Mouse (Mus musculus) forebrain, embryonic 11.5 days (tissue): ENCODE measurements around the gene Uhrf2. TPM values are rescaled to one million over a fixed set of nuclear protein-coding genes. Genes with fewer than 3 reads are reported as not detected.

Source experiments
- ATAC-seq: fragments of 200-750 bp; cut with Nextera tagmentation; replicated peaks from 2 replicates; pipeline ENCODE4 v1.8.0; 2017; ENCODE audit warnings: moderate TSS enrichment; ENCODE audit not compliant: low FRiP score
- DNase-seq: peaks from one replicate; pipeline ENCODE4 v3.0.0-alpha.2; 2017; ENCODE audit warnings: low spot score
- H3K27ac ChIP-seq: fragments of 300-500 bp; sonication (generic); 2 replicates; pipeline ENCODE4 v1.5.1; 2014; ENCODE audit warnings: low read depth, low read length
- H3K27me3 ChIP-seq: fragments of 300-500 bp; sonication (generic); 2 replicates; pipeline ENCODE4 v1.6.1; 2014; ENCODE audit warnings: mild to moderate bottlenecking, low read length, mixed read lengths; ENCODE audit not compliant: control insufficient read depth, insufficient read depth
- H3K36me3 ChIP-seq: fragments of 300-500 bp; sonication (generic); 2 replicates; pipeline ENCODE4 v1.6.1; 2014; ENCODE audit warnings: mild to moderate bottlenecking, low read length, moderate library complexity, mixed read lengths; ENCODE audit not compliant: control insufficient read depth, insufficient read depth
- H3K4me1 ChIP-seq: fragments of 300-500 bp; sonication (generic); replicated peaks from 2 replicates; pipeline ENCODE4 v1.6.1; 2014; ENCODE audit warnings: low read length, mixed read lengths; ENCODE audit not compliant: control insufficient read depth, insufficient read depth
- H3K4me2 ChIP-seq: fragments of 300-500 bp; sonication (generic); 2 replicates; pipeline ENCODE4 v1.6.1; 2014; ENCODE audit warnings: low read depth, mild to moderate bottlenecking, low read length, moderate library complexity, mixed read lengths; ENCODE audit not compliant: severe bottlenecking
- H3K4me3 ChIP-seq: fragments of 300-500 bp; sonication (generic); 2 replicates; pipeline ENCODE4 v1.5.1; 2014; ENCODE audit warnings: low read depth, low read length
- H3K9ac ChIP-seq: fragments of 300-500 bp; sonication (generic); 2 replicates; pipeline ENCODE4 v1.6.1; 2014; ENCODE audit warnings: low read length
- H3K9me3 ChIP-seq: fragments of 300-500 bp; sonication (generic); 2 replicates; pipeline ENCODE4 v1.6.1; 2016; ENCODE audit warnings: low read length, mixed read lengths; ENCODE audit not compliant: control insufficient read depth
- WGBS: fragments of 180-500 bp; shearing (Covaris S2); extraction: QIAGEN DNeasy Blood & Tissue Kit; methylation state at CpG from one replicate; pipeline ENCODE4 v1.1.7; 2014; 5-methylcytosine and 5-hydroxymethylcytosine counted together
- polyA plus RNA-seq: library from polyadenylated mRNA; unstranded; fragments of >200 nt; fragmentation: Nextera tagmentation; extraction: Ambion mirVana; gene quantifications from 2 replicates; pipeline ENCODE4 v1.2.1, GENCODE M21; 2014

Gene Uhrf2
- polyA plus RNA-seq, 1 experiment from 2014 or later, result 92.3 TPM

- no peak for ATAC-seq
Measured at GRCm38 (mm10) chr19:30109122-30109521, 78.8 kb downstream of the Uhrf2 start.

GRCm38 (mm10) chr19:30111421-30111820, 81.1 kb downstream of the Uhrf2 start:
- no peak for DNase-seq
- Histone ChIP-seq H3K9me3 (no peaks in the 10 kb centered on the region), H3K4me3 (no peak overlapping the region), H3K27me3 (no peaks in the 10 kb centered on the region), H3K4me2 (no peak overlapping the region), H3K4me1 (peaks cover 6% of the 10 kb centered on the region), H3K27ac (no peak overlapping the region), H3K36me3 (no peaks in the 10 kb centered on the region; the same call in 1 of the 2 replicates), H3K9ac (no peak overlapping the region)
- ATAC-seq, result no peak
- whole genome bisulfite sequencing, result 97% methylated on average over 3 of the region's 3 CpGs

More at GRCm38 (mm10) chr19:30109122-30109521, 78.8 kb downstream of the Uhrf2 start:
- Histone ChIP-seq H3K27ac (no peak overlapping the region; the same call in 1 of the 2 replicates), H3K27me3 (no peaks in the 10 kb centered on the region), H3K4me2 (no peak overlapping the region), H3K36me3 (no peaks in the 10 kb centered on the region; the same call in 1 of the 2 replicates), H3K9me3 (no peaks in the 10 kb centered on the region), H3K4me1 (no peaks in the 10 kb centered on the region; the same call in 1 of the 2 replicates), H3K4me3 (no peak overlapping the region), H3K9ac (no peak overlapping the region)
- WGBS, result 78% methylated on average over 6 of the region's 6 CpGs
- DNase-seq, result no peak

DNA sequence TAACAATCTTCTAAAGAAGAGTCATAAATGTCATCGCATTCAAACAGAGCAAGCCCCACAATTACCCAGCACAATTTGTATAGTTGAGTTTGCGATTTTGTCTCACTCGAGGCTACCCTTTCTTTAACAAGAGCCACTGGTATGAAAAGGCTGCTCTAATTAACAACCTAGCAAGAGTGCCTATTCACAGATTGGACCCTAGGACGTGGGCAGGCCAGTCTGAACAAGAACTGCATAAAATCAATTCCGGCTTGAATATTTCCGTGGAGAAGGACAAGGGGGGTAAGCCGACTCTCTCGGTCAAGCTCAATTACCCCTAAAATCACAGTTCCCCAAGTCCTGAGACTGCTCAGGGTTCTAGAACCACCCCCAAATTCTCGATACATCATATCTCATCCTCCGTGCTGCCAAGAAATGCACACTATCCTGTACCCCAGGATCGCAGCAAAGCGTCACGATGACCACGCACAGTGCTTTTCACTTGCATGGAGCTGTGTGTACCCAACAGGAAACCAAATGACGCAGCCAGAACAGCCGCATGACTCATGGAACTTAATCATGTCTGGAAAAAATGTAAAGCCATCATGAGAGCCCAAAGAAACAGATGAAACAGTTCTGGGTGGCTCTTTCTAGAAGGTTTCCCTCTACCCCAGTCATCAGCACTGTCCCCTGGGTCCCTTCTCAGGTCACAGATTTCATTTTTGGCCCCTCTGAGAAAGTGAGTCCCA, 82.8 kb downstream of the Uhrf2 start:
- H3K4me1 ChIP-seq, result peaks cover 6% of the 10 kb centered on the region
- no peaks in the 10 kb centered on the region for H3K27me3 ChIP-seq
- no peaks in the 10 kb centered on the region for H3K9me3 ChIP-seq
- H3K4me2 ChIP-seq, result no peak overlapping the region
- peak; percentile 47; the same call in 1 of the 2 replicates for ATAC-seq
- no peak overlapping the region for H3K9ac ChIP-seq
- 65% methylated on average over 16 of the region's 16 CpGs for WGBS
- H3K27ac ChIP-seq, result peak overlapping the region; percentile 41; the same call in 1 of the 2 replicates
- H3K36me3 ChIP-seq, result no peaks in the 10 kb centered on the region; the same call in 1 of the 2 replicates
- DNase-seq, result no peak
- H3K4me3 ChIP-seq, result no peak overlapping the region

GRCm38 (mm10) chr19:30114919-30115441, 84.7 kb downstream of the Uhrf2 start:
- ATAC-seq, result no peak; the same call in 1 of the 2 replicates
- WGBS, result 50% methylated on average over 14 of the region's 14 CpGs
- H3K4me2 ChIP-seq, result no peak overlapping the region
- H3K4me3 ChIP-seq, result no peak overlapping the region
- no peak for DNase-seq
- no peak overlapping the region for H3K9ac ChIP-seq
- H3K9me3 ChIP-seq, result no peaks in the 10 kb centered on the region
- H3K27me3 ChIP-seq, result no peaks in the 10 kb centered on the region
- peak overlapping the region; percentile 18; the same call in 1 of the 2 replicates for H3K27ac ChIP-seq
- H3K4me1 ChIP-seq, result peaks cover 6% of the 10 kb centered on the region
- H3K36me3 ChIP-seq, result no peaks in the 10 kb centered on the region; the same call in 1 of the 2 replicates

DNA sequence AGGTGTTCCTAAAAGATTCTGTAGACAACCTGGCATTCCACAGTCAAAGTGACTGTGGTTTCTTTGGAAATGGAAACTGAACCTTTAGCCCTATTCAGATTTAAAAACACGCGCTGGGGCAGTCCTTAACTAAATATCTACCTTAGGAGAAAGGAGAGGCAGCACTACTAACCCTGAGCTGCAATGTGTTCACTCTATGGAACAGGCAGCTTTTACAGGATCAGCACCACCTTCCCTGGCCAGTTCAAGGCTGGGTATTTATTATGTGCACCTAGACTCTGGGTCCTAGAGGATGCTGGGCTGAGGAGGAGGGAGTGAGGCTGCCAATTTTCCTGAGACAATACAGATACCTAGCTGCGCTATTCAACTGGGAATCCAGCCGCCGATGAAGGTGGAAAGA, 85.3 kb downstream of the Uhrf2 start:
- DNase-seq, result no peak
- Histone ChIP-seq H3K4me3 (no peak overlapping the region), H3K27me3 (no peaks in the 10 kb centered on the region), H3K4me1 (peaks cover 6% of the 10 kb centered on the region), H3K9me3 (no peaks in the 10 kb centered on the region), H3K9ac (no peak overlapping the region), H3K27ac (no peak overlapping the region), H3K36me3 (no peaks in the 10 kb centered on the region; the same call in 1 of the 2 replicates), H3K4me2 (no peak overlapping the region)
- ATAC-seq, result no peak
- 82% methylated on average over 5 of the region's 5 CpGs for WGBS

- Histone ChIP-seq H3K36me3 (no peaks in the 10 kb centered on the region; the same call in 1 of the 2 replicates), H3K9me3 (no peaks in the 10 kb centered on the region), H3K4me2 (no peak overlapping the region), H3K4me1 (peaks cover 6% of the 10 kb centered on the region), H3K4me3 (no peak overlapping the region), H3K27me3 (no peaks in the 10 kb centered on the region), H3K9ac (no peak overlapping the region), H3K27ac (no peak overlapping the region)
- 69% methylated on average over 4 of the region's 4 CpGs for WGBS
- no peak for ATAC-seq
- DNase-seq, result no peak
Measured at GRCm38 (mm10) chr19:30117241-30117640, 86.9 kb downstream of the Uhrf2 start.

DNA sequence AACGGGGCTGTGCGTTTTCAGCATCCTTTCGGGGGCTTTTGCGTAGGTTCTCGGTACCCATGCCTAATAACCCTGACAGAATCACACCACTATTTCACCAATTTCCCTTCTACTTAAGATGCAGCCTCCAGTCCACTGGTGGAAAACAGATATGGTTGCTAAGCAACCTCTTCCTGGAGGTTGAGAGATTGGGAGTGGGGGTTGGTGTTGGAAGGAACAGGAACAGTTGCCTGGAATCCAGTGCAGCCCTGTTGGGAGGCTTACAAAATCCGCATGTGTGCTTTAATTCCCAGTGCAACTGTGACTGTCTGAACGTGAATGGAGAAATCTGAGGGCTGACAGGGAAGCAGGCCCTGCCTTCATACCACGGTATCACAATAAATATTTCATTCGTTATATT, 87.5 kb downstream of the Uhrf2 start:
- H3K9me3 ChIP-seq, result no peaks in the 10 kb centered on the region
- ATAC-seq, result peak; percentile 70
- H3K36me3 ChIP-seq, result no peaks in the 10 kb centered on the region; the same call in 1 of the 2 replicates
- no peak overlapping the region for H3K4me3 ChIP-seq
- no peaks in the 10 kb centered on the region for H3K27me3 ChIP-seq
- no peak overlapping the region for H3K4me2 ChIP-seq
- H3K9ac ChIP-seq, result no peak overlapping the region
- peak overlapping the region; percentile 75 for H3K27ac ChIP-seq
- peaks cover 6% of the 10 kb centered on the region for H3K4me1 ChIP-seq
- no peak for DNase-seq
- 65% methylated on average over 9 of the region's 9 CpGs for WGBS

- Histone ChIP-seq H3K9me3 (no peaks in the 10 kb centered on the region), H3K4me3 (no peak overlapping the region), H3K4me1 (peaks cover 6% of the 10 kb centered on the region), H3K27me3 (no peaks in the 10 kb centered on the region), H3K27ac (peak overlapping the region; percentile 75), H3K36me3 (no peaks in the 10 kb centered on the region; the same call in 1 of the 2 replicates), H3K4me2 (no peak overlapping the region), H3K9ac (no peak overlapping the region)
- no peak for DNase-seq
- ATAC-seq, result peak; percentile 55
- WGBS, result 87% methylated on average over 17 of the region's 17 CpGs
Measured at GRCm38 (mm10) chr19:30118344-30119312, 88.3 kb downstream of the Uhrf2 start.
